Mouse (Mus musculus) kidney, embryonic 15.5 days (tissue): ENCODE data around the gene Smarcb1. TPM values are rescaled to one million over a fixed set of nuclear protein-coding genes. Genes with fewer than 3 reads are reported as not detected.

Source experiments
- polyA plus RNA-seq: library from polyadenylated mRNA; unstranded; fragments of >200 nt; fragmentation: Nextera tagmentation; extraction: Ambion mirVana; gene quantifications from 2 replicates; pipeline ENCODE4 v1.2.1, GENCODE M21; 2015

Smarcb1 gene
- polyA plus RNA-seq, 1 experiment from 2014 or later, result 239 TPM

Other genes with a start within 250 kb of the Smarcb1 start
- gene Cabin1, start 157.3 kb downstream of the Smarcb1 start, polyA plus RNA-seq, result 35.1 and 37.8 TPM in 2 replicates
- gene Ddt, start 148.2 kb downstream of the Smarcb1 start, polyA plus RNA-seq, result 81.8 and 84.2 TPM in 2 replicates
- gene Gm20441, start 140.7 kb downstream of the Smarcb1 start, polyA plus RNA-seq, result 0.40 TPM in 1 of 2 replicates, not detected in the other
- gene Gstt3, start 140.2 kb downstream of the Smarcb1 start, polyA plus RNA-seq, result 42.2 and 43.8 TPM in 2 replicates
- 12.6 and 15.8 TPM in 2 replicates for gene Gstt1, start 123.0 kb downstream of the Smarcb1 start, polyA plus RNA-seq
- gene Gstt4, start 99.1 kb downstream of the Smarcb1 start, polyA plus RNA-seq, result not detected in 2 replicates
- gene Gstt2, start 84.2 kb downstream of the Smarcb1 start, polyA plus RNA-seq, result 38.2 and 39.6 TPM in 2 replicates
- 2,032 and 2,056 TPM in 2 replicates for gene Mif, start 61.4 kb downstream of the Smarcb1 start, polyA plus RNA-seq
- gene Derl3, start 28.2 kb downstream of the Smarcb1 start, polyA plus RNA-seq, result 3.3 and 5.0 TPM in 2 replicates
- 140 and 148 TPM in 2 replicates for gene Chchd10, start 11.5 kb upstream of the Smarcb1 start, polyA plus RNA-seq
- gene Mmp11, start 14.9 kb upstream of the Smarcb1 start, polyA plus RNA-seq, result 48.2 and 57.3 TPM in 2 replicates
- gene Gm867, start 19.1 kb upstream of the Smarcb1 start, polyA plus RNA-seq, result 0.30 and 1.0 TPM in 2 replicates
- 0.57 and 1.2 TPM in 2 replicates for gene Vpreb3, start 21.4 kb upstream of the Smarcb1 start, polyA plus RNA-seq
- gene Gm5134, start 32.9 kb upstream of the Smarcb1 start, polyA plus RNA-seq, result 0.05 TPM in 1 of 2 replicates, not detected in the other
- gene Zfp280b, start 111.0 kb upstream of the Smarcb1 start, polyA plus RNA-seq, result 24.6 and 24.9 TPM in 2 replicates
- gene Slc5a4b, start 189.3 kb upstream of the Smarcb1 start, polyA plus RNA-seq, result 0.12 and 0.18 TPM in 2 replicates
- gene Slc5a4a, start 225.8 kb upstream of the Smarcb1 start, polyA plus RNA-seq, result not detected in 2 replicates